Mouse (Mus musculus) ES-E14 (cell line): ENCODE measurements at regions not wholly inside any gene's neighbourhood (a gene's known extent, or its start where the extent isn't known, plus 50 kb on each side); places are given as distances from the start of the nearest gene placed in this dataset.

Experiments used
- DNase-seq: peaks from one replicate; pipeline ENCODE4 v3.0.0-alpha.2; 2013; ENCODE audit warnings: low read depth, low spot score
- H3K27ac ChIP-seq: 2 replicates; pipeline ENCODE4 v1.5.1; 2012; ENCODE audit warnings: low read depth, mild to moderate bottlenecking, low read length, moderate library complexity, mixed read lengths; ENCODE audit not compliant: poor library complexity, insufficient read depth, severe bottlenecking
- H3K36me3 ChIP-seq: 2 replicates; pipeline ENCODE4 v1.6.1; 2012; ENCODE audit warnings: mild to moderate bottlenecking, low read length, moderate library complexity, mixed read lengths; ENCODE audit not compliant: control insufficient read depth, poor library complexity, insufficient read depth, severe bottlenecking
- H3K4me1 ChIP-seq, 2 experiments: fragments of 150-350 bp in 1 of 2; sonication (generic) in 1 of 2; 2 replicates each; pipeline ENCODE4 v1.6.1; 2012; ENCODE audit warnings: low read length in 2 of 2, mild to moderate bottlenecking in 1 of 2, mixed read lengths in 1 of 2; ENCODE audit not compliant: control insufficient read depth in 2 of 2, insufficient read depth in 2 of 2, poor library complexity in 1 of 2
- H3K4me3 ChIP-seq, 2 experiments: fragments of 150-350 bp in 1 of 2; sonication (generic) in 1 of 2; 2 replicates each; pipeline ENCODE4 v1.5.1; 2012; ENCODE audit warnings: low read length in 2 of 2, low read depth in 1 of 2, mild to moderate bottlenecking in 1 of 2, mixed read lengths in 1 of 2; ENCODE audit not compliant: insufficient read depth in 1 of 2, poor library complexity in 1 of 2, severe bottlenecking in 1 of 2
- H3K9ac ChIP-seq: 2 replicates; pipeline ENCODE4 v1.6.1; 2012; ENCODE audit warnings: low read depth, mild to moderate bottlenecking, low read length, mixed read lengths; ENCODE audit not compliant: poor library complexity, insufficient read depth, severe bottlenecking
- H3K9me3 ChIP-seq: fragments of 150-350 bp; sonication (generic); 2 replicates; pipeline ENCODE4 v1.6.1; 2012; ENCODE audit warnings: low read depth, mild to moderate bottlenecking, low read length; ENCODE audit not compliant: control insufficient read depth, insufficient read depth
- CHD2 ChIP-seq: IDR thresholded peaks from 2 replicates; pipeline ENCODE4 v1.6.1; 2014; ENCODE audit warnings: mild to moderate bottlenecking, low read depth, low read length, inconsistent platforms
- HCFC1 ChIP-seq: IDR thresholded peaks from 2 replicates; pipeline ENCODE4 v1.6.1; 2012; ENCODE audit warnings: low read length, inconsistent platforms, borderline replicate concordance; ENCODE audit not compliant: insufficient read depth
- MAFK ChIP-seq: IDR thresholded peaks from 2 replicates; pipeline ENCODE4 v1.6.1; 2014; ENCODE audit warnings: mild to moderate bottlenecking, low read depth, low read length, inconsistent platforms; ENCODE audit not compliant: insufficient read depth
- ZC3H11A ChIP-seq: IDR thresholded peaks from 2 replicates; pipeline ENCODE4 v1.6.1; 2012; ENCODE audit warnings: low read depth, mild to moderate bottlenecking, inconsistent platforms, low read length, borderline replicate concordance
- ZNF384 ChIP-seq: IDR thresholded peaks from 2 replicates; pipeline ENCODE4 v1.6.1; 2012; ENCODE audit warnings: low read depth, low read length, inconsistent platforms
- in situ Hi-C, 2 experiments: fragments of 600-800 bp; cut with MboI; formaldehyde crosslinking; loops; one replicate each; pipeline ENCODE4 v1.15.1; 2025; ENCODE audit warnings: low sequenced_read_pairs in 2 of 2, inconsistent platforms in 1 of 2; ENCODE audit not compliant: unreplicated experiment in 2 of 2

DNA sequence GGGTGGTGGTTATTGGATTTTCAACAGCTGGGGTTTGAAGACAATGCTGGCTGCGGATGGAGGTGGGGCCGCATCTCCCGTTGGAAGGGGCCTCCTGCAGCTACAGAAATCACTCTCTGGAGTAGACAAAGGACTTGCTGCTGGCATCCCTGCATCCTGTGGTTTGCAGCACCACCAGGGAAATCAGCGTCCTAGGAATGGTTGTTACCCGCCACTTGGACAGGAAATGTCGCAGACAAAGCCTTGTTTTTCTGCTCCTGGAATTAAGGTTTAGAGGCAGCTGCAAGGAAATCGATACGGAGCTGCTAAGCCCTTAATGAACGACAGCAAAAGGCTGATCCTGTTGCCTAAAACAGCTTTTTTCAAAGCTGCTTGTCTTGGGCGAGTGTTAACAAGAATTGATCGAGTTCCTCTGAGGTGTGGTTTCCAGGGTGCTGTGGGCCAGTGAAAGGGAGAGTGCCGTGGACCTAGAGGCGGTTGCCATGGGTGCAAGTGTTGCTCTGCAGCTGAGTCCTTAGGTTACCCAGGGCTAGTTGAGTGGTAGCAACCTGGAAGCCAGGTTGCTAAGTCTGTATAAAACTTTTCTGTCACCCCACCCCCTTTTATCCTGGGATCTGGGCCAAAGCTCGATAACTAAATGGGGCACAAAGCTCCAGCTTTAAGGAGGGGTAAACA lies 230.6 kb upstream of the Chd6 start:
- H3K4me3 ChIP-seq, result no peak overlapping the region; a peak in 1 of 4 replicates
- TF ChIP-seq CHD2 (no peak), ZC3H11A (no peak), MAFK (no peak), HCFC1 (no peak), ZNF384 (no peak)
- peak overlapping the region; percentile 23; the same call in 1 of the 2 replicates for H3K9ac ChIP-seq
- no peaks in the 10 kb centered on the region for H3K9me3 ChIP-seq
- peak overlapping the region; percentile 81 for H3K27ac ChIP-seq
- H3K36me3 ChIP-seq, result no peaks in the 10 kb centered on the region
- peak; percentile 21 for DNase-seq
- H3K4me1 ChIP-seq, result peaks cover 0 to 14% of the 10 kb centered on the region in 2 experiments; a peak in 3 of 4 replicates
- in situ Hi-C loops, result no loop called here

DNA sequence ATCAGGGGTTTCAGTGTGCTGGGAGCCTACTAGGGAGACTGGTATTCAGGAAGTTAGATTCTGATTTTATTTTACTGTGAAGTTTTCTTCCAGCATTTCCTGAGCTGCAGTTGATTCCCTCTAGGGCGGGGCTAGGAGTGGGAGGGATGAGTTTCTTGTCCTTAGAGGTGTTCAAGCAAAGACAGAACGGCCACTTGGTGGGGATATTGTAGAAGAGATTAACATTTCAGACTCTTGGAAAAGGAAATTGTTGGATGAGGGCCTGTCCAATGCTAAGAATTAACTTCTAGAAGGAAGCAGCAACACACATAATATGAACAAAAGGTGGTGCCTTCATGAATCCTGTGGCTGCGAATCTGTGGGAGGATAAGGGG lies 230.1 kb upstream of the Chd6 start:
- no peak for TF ChIP-seq ZC3H11A
- no peak for TF ChIP-seq ZNF384
- no peak for TF ChIP-seq HCFC1
- in situ Hi-C loops, result no loop called here
- Histone ChIP-seq H3K4me3 (no peak overlapping the region), H3K9ac (no peak overlapping the region), H3K36me3 (no peaks in the 10 kb centered on the region), H3K9me3 (no peaks in the 10 kb centered on the region), H3K4me1 (peaks cover 0 to 14% of the 10 kb centered on the region in 2 experiments; a peak in 3 of 4 replicates), H3K27ac (no peak overlapping the region; the same call in 1 of the 2 replicates)
- DNase-seq, result peak; percentile 28

GRCm38 (mm10) chr2:161332653-161333052 lies 223.8 kb upstream of the Chd6 start:
- H3K9me3 ChIP-seq, result no peaks in the 10 kb centered on the region
- TF ChIP-seq MAFK (no peak), ZNF384 (no peak), ZC3H11A (no peak), CHD2 (no peak), HCFC1 (no peak)
- no peak overlapping the region for H3K9ac ChIP-seq
- in situ Hi-C loops, result no loop called here
- H3K36me3 ChIP-seq, result no peaks in the 10 kb centered on the region
- DNase-seq, result no peak
- no peak overlapping the region for H3K27ac ChIP-seq
- H3K4me1 ChIP-seq, result no peaks in the 10 kb centered on the region
- H3K4me3 ChIP-seq, result no peak overlapping the region

- in situ Hi-C loops, result no loop called here
- no peak for TF ChIP-seq MAFK
- no peak for TF ChIP-seq ZNF384
- TF ChIP-seq HCFC1, result no peak
- no peak for TF ChIP-seq CHD2
- TF ChIP-seq ZC3H11A, result no peak
- Histone ChIP-seq H3K9me3 (no peaks in the 10 kb centered on the region), H3K27ac (no peak overlapping the region), H3K36me3 (no peaks in the 10 kb centered on the region), H3K4me3 (no peak overlapping the region), H3K9ac (no peak overlapping the region), H3K4me1 (no peaks in the 10 kb centered on the region)
- DNase-seq, result no peak
These were observed 223.0 kb upstream of the Chd6 start for GRCm38 (mm10) chr2:161331850-161332365.
